ENCODE assay signal across 18 mouse cellular contexts in the genomic region with DNA sequence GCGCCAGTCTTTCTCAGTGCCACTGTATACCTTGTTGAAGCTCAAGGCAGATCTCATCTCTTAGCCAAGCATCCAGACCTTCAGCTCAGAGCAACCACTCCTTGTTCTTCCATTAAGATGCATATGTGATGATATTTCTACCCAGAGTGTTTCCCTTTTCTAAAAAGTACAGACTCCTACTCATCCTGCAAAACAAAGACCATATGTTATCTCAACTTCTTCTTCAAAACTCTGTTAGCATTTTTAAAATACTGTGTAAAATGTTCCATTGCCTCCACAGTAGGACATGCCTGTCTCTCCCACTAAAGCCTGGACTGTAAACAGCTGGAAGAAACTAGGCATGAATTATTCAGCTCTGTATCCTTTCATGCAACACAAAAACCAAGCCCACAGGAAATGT.
A peak's percentile ranks its signal among the peaks of the same experiment; 100 is the strongest.
DNase-seq lines count a peak whose midpoint lies in the region; ATAC-seq lines count a peak whose summit lies in the region.
"Had no signal": no experiment of that assay in that cellular context is flagged by ENCODE, and none has a peak within 500 bp of the region (broad histone marks: within the 10 kb centered on the region; RNA-seq: fewer than 3 reads in every experiment).

No protein-coding gene starts in this region.

- no peaks in the 10 kb centered on the region for H3K36me3 ChIP-seq in kidney, embryonic 15.5 days
- no peaks in the 10 kb centered on the region for H3K36me3 ChIP-seq in limb, embryonic 10.5 days
- H3K36me3 ChIP-seq: embryonic facial prominence, embryonic 12.5 days; forebrain, embryonic 15.5 days; heart, embryonic 13.5 days had no signal

- no peak overlapping the region for H3K4me2 ChIP-seq in kidney, embryonic 15.5 days
- H3K4me2 ChIP-seq: embryonic facial prominence, embryonic 12.5 days; forebrain, embryonic 15.5 days; heart, embryonic 13.5 days had no signal

- no peaks in the 10 kb centered on the region for H3K9me3 ChIP-seq in kidney, embryonic 15.5 days (replicated peaks)
- no peaks in the 10 kb centered on the region for H3K9me3 ChIP-seq in limb, embryonic 10.5 days (replicated peaks)
- H3K9me3 ChIP-seq: embryonic facial prominence, embryonic 12.5 days; forebrain, embryonic 15.5 days; heart, embryonic 13.5 days had no signal

- H3K9ac ChIP-seq in kidney, embryonic 15.5 days: no peak overlapping the region
- H3K9ac ChIP-seq: embryonic facial prominence, embryonic 12.5 days; forebrain, embryonic 15.5 days; heart, embryonic 13.5 days had no signal

- peak; percentile 46; the same call in 1 of the 2 replicates for ATAC-seq in kidney, embryonic 15.5 days (replicated peaks; ENCODE audit: low FRiP score)

- peak overlapping the region; percentile 61 for H3K27ac ChIP-seq in kidney, embryonic 15.5 days
- H3K27ac ChIP-seq in limb, embryonic 10.5 days: no peak overlapping the region
- H3K27ac ChIP-seq: embryonic facial prominence, embryonic 12.5 days; forebrain, embryonic 15.5 days; heart, embryonic 13.5 days had no signal

- H3K27me3 ChIP-seq in kidney, embryonic 15.5 days: no peaks in the 10 kb centered on the region
- H3K27me3 ChIP-seq in limb, embryonic 10.5 days (ENCODE audit: low read depth, poor library complexity, severe bottlenecking): no peaks in the 10 kb centered on the region
- H3K27me3 ChIP-seq: embryonic facial prominence, embryonic 12.5 days; forebrain, embryonic 15.5 days had no signal

- WGBS in kidney, embryonic 15.5 days: 85% methylated on average over 1 of the region's 1 CpGs
- WGBS in limb, embryonic 10.5 days: 93% methylated on average over 1 of the region's 1 CpGs

- no peaks in the 10 kb centered on the region for H3K4me1 ChIP-seq in kidney, embryonic 15.5 days
- H3K4me1 ChIP-seq in limb, embryonic 10.5 days: peaks cover 18% of the 10 kb centered on the region; the same call in 1 of the 2 replicates
- H3K4me1 ChIP-seq: embryonic facial prominence, embryonic 12.5 days; heart, embryonic 13.5 days had no signal

- DNase-seq in frontal cortex, adult 2 months (ENCODE audit: extremely low spot score in 1 of 2, low spot score in 1 of 2): peak; percentile 8 to 45
- no peak for DNase-seq in frontal cortex, postnatal 25 days (ENCODE audit: low spot score in 2 of 2)
- DNase-seq in kidney, postnatal 10 days: no peak
- DNase-seq in layer of hippocampus, adult 9-11 months: peak; percentile 22
- DNase-seq in layer of hippocampus, adult 11-12 months (ENCODE audit: low spot score): no peak
- peak; percentile 72 for DNase-seq in brain, adult 2 months (ENCODE audit: low read depth, low spot score)
- DNase-seq in limb, embryonic 10.5 days (ENCODE audit: low spot score): no peak
- DNase-seq: adrenal gland, postnatal 10 days; cerebellum, adult 11-12 months; cerebellum, adult 9-10 months; cerebellum, postnatal 25 days; gastrocnemius, postnatal 36 days; heart, adult 11 months; heart, postnatal 36 days had no signal

- H3K4me3 ChIP-seq in kidney, embryonic 15.5 days (replicated peaks): no peak overlapping the region
- no peak overlapping the region for H3K4me3 ChIP-seq in limb, embryonic 10.5 days
- H3K4me3 ChIP-seq: embryonic facial prominence, embryonic 12.5 days; forebrain, embryonic 15.5 days; heart, embryonic 13.5 days had no signal

Comparison
In these comparisons a context has a peak if more than half of its experiments do, and no peak if none do; other contexts are left out.
1. DNase-seq: peak in frontal cortex, adult 2 months (2 of 2), layer of hippocampus, adult 9-11 months (single experiment) and brain, adult 2 months (single experiment); none in frontal cortex, postnatal 25 days (0 of 2), kidney, postnatal 10 days (single experiment), layer of hippocampus, adult 11-12 months (single experiment) and limb, embryonic 10.5 days (single experiment).